Mouse (Mus musculus): ENCODE results near the gene Whamm. TPM values are rescaled to one million over a fixed set of nuclear protein-coding genes. Genes with fewer than 3 reads are reported as not detected.
A peak's percentile ranks its signal among the peaks of the same experiment; 100 is the strongest.

The Whamm gene
- polyA plus RNA-seq (2016; fragmentation: Nextera tagmentation; extraction: Ambion mirVana), result 2.6 and 3.1 TPM in 2 replicates

- peak; percentile 93 for DNase-seq (ENCODE audit: low spot score)
- Histone ChIP-seq H3K4me3 (peak within 1 kb of the TSS; percentile 65), H3K9me3 (replicated peaks) (no peaks in the 10 kb centered on the region), H3K4me1 (peaks cover 15% of the 10 kb centered on the region), H3K36me3 (peaks cover 10% of the 10 kb centered on the region), H3K27ac (replicated peaks) (peak within 1 kb of the TSS; percentile 89), H3K27me3 (ENCODE audit: low read depth, poor library complexity, severe bottlenecking) (no peaks in the 10 kb centered on the region)
- under 1% methylated on average over 96 of the region's 96 CpGs for WGBS
Measured at GRCm38 (mm10) chr7:81571108-81571940, at the start of gene Whamm. Gene Whamm (plus strand): TSS chr7:81571266.

GRCm38 (mm10) chr7:81523008-81523662 lies 47.9 kb upstream of the Whamm start:
- peak; percentile 97 for DNase-seq (ENCODE audit: low spot score)
- H3K4me3 ChIP-seq, result peak overlapping the region; percentile 76
- no peaks in the 10 kb centered on the region for H3K27me3 ChIP-seq (ENCODE audit: low read depth, poor library complexity, severe bottlenecking)
- peak overlapping the region; percentile 93 for H3K27ac ChIP-seq (replicated peaks)
- H3K36me3 ChIP-seq, result peaks cover 35% of the 10 kb centered on the region
- whole genome bisulfite sequencing, result under 1% methylated on average over 31 of the region's 31 CpGs
- no peaks in the 10 kb centered on the region for H3K9me3 ChIP-seq (replicated peaks)
- peaks cover 21% of the 10 kb centered on the region for H3K4me1 ChIP-seq

- no peak for DNase-seq (ENCODE audit: low spot score)
- H3K4me1 ChIP-seq, result peaks cover 21% of the 10 kb centered on the region
- H3K36me3 ChIP-seq, result peaks cover 40% of the 10 kb centered on the region
- peak overlapping the region; percentile 76 for H3K4me3 ChIP-seq
- no peaks in the 10 kb centered on the region for H3K27me3 ChIP-seq (ENCODE audit: low read depth, poor library complexity, severe bottlenecking)
- no peaks in the 10 kb centered on the region for H3K9me3 ChIP-seq (replicated peaks)
- peak overlapping the region; percentile 93 for H3K27ac ChIP-seq (replicated peaks)
- 17% methylated on average over 13 of the region's 13 CpGs for WGBS
Measured at GRCm38 (mm10) chr7:81523663-81524017, 47.4 kb upstream of the Whamm start.

GRCm38 (mm10) chr7:81528918-81529317 lies 42.1 kb upstream of the Whamm start:
- Histone ChIP-seq H3K9me3 (replicated peaks) (peaks cover 9% of the 10 kb centered on the region), H3K4me3 (no peak overlapping the region), H3K27me3 (ENCODE audit: low read depth, poor library complexity, severe bottlenecking) (no peaks in the 10 kb centered on the region), H3K4me1 (peaks cover 11% of the 10 kb centered on the region), H3K36me3 (peaks cover 93% of the 10 kb centered on the region), H3K27ac (replicated peaks) (no peak overlapping the region)
- DNase-seq (ENCODE audit: low spot score), result no peak
- 95% methylated on average over 8 of the region's 8 CpGs for WGBS

- Histone ChIP-seq H3K9me3 (replicated peaks) (peaks cover 15% of the 10 kb centered on the region), H3K36me3 (peaks cover 94% of the 10 kb centered on the region), H3K4me3 (no peak overlapping the region), H3K27me3 (ENCODE audit: low read depth, poor library complexity, severe bottlenecking) (no peaks in the 10 kb centered on the region), H3K27ac (replicated peaks) (no peak overlapping the region), H3K4me1 (no peaks in the 10 kb centered on the region)
- no peak for DNase-seq (ENCODE audit: low spot score)
- 82% methylated on average over 1 of the region's 1 CpGs for WGBS
Measured at GRCm38 (mm10) chr7:81531462-81531861, 39.6 kb upstream of the Whamm start.

- peaks cover 27% of the 10 kb centered on the region for H3K4me1 ChIP-seq
- DNase-seq (ENCODE audit: low spot score), result no peak
- H3K27me3 ChIP-seq (ENCODE audit: low read depth, poor library complexity, severe bottlenecking), result no peaks in the 10 kb centered on the region
- WGBS, result 90% methylated on average over 4 of the region's 4 CpGs
- peaks cover 45% of the 10 kb centered on the region for H3K36me3 ChIP-seq
- no peak overlapping the region for H3K27ac ChIP-seq (replicated peaks)
- H3K4me3 ChIP-seq, result no peak overlapping the region
- peaks cover 15% of the 10 kb centered on the region for H3K9me3 ChIP-seq (replicated peaks)
Measured at GRCm38 (mm10) chr7:81536478-81536877, 34.6 kb upstream of the Whamm start.

GRCm38 (mm10) chr7:81538070-81538675 lies 32.9 kb upstream of the Whamm start:
- H3K4me3 ChIP-seq, result no peak overlapping the region
- no peak for DNase-seq (ENCODE audit: low spot score)
- peaks cover 13% of the 10 kb centered on the region for H3K9me3 ChIP-seq (replicated peaks)
- H3K27ac ChIP-seq (replicated peaks), result peak overlapping the region; percentile 57; the same call in 1 of the 2 replicates
- no peaks in the 10 kb centered on the region for H3K27me3 ChIP-seq (ENCODE audit: low read depth, poor library complexity, severe bottlenecking)
- peaks cover 28% of the 10 kb centered on the region for H3K36me3 ChIP-seq
- H3K4me1 ChIP-seq, result peaks cover 27% of the 10 kb centered on the region
- 74% methylated on average over 2 of the region's 2 CpGs for WGBS

- 25% methylated on average over 2 of the region's 2 CpGs for whole genome bisulfite sequencing
- no peak for DNase-seq (ENCODE audit: low spot score)
Measured at GRCm38 (mm10) chr7:81539565-81539964, 31.5 kb upstream of the Whamm start.

GRCm38 (mm10) chr7:81540999-81541398 lies 30.1 kb upstream of the Whamm start:
- Histone ChIP-seq H3K36me3 (0 out of 2 replicates have a peak, but pooled peaks cover under 1% of the 10 kb centered on the region), H3K27ac (replicated peaks) (no peak overlapping the region), H3K27me3 (ENCODE audit: low read depth, poor library complexity, severe bottlenecking) (no peaks in the 10 kb centered on the region), H3K9me3 (replicated peaks) (no peaks in the 10 kb centered on the region), H3K4me1 (peaks cover 28% of the 10 kb centered on the region), H3K4me3 (no peak overlapping the region)
- 72% methylated on average over 1 of the region's 1 CpGs for WGBS
- DNase-seq (ENCODE audit: low spot score), result no peak

More at GRCm38 (mm10) chr7:81539565-81539964, 31.5 kb upstream of the Whamm start:
- no peak overlapping the region for H3K4me3 ChIP-seq
- peak overlapping the region; percentile 57; the same call in 1 of the 2 replicates for H3K27ac ChIP-seq (replicated peaks)
- peaks cover 14% of the 10 kb centered on the region for H3K36me3 ChIP-seq
- peaks cover 27% of the 10 kb centered on the region for H3K4me1 ChIP-seq
- H3K27me3 ChIP-seq (ENCODE audit: low read depth, poor library complexity, severe bottlenecking), result no peaks in the 10 kb centered on the region
- no peaks in the 10 kb centered on the region for H3K9me3 ChIP-seq (replicated peaks)

GRCm38 (mm10) chr7:81541924-81542524 lies 29.0 kb upstream of the Whamm start:
- Histone ChIP-seq H3K27me3 (ENCODE audit: low read depth, poor library complexity, severe bottlenecking) (no peaks in the 10 kb centered on the region), H3K9me3 (replicated peaks) (no peaks in the 10 kb centered on the region), H3K27ac (replicated peaks) (no peak overlapping the region), H3K36me3 (no peaks in the 10 kb centered on the region), H3K4me1 (peaks cover 36% of the 10 kb centered on the region), H3K4me3 (no peak overlapping the region)
- no peak for DNase-seq (ENCODE audit: low spot score)
- WGBS, result 84% methylated on average over 7 of the region's 7 CpGs

GRCm38 (mm10) chr7:81542934-81543333 lies 28.1 kb upstream of the Whamm start:
- Histone ChIP-seq H3K9me3 (replicated peaks) (no peaks in the 10 kb centered on the region), H3K4me1 (peaks cover 35% of the 10 kb centered on the region), H3K27me3 (ENCODE audit: low read depth, poor library complexity, severe bottlenecking) (no peaks in the 10 kb centered on the region), H3K36me3 (no peaks in the 10 kb centered on the region), H3K27ac (replicated peaks) (no peak overlapping the region), H3K4me3 (no peak overlapping the region)
- 86% methylated on average over 8 of the region's 8 CpGs for WGBS
- no peak for DNase-seq (ENCODE audit: low spot score)

- Histone ChIP-seq H3K9me3 (replicated peaks) (no peaks in the 10 kb centered on the region), H3K27me3 (ENCODE audit: low read depth, poor library complexity, severe bottlenecking) (no peaks in the 10 kb centered on the region), H3K4me1 (peaks cover 18% of the 10 kb centered on the region), H3K4me3 (no peak overlapping the region), H3K36me3 (no peaks in the 10 kb centered on the region), H3K27ac (replicated peaks) (0 out of 2 replicates have a peak overlapping the region, but pooled peaks have one; percentile 17)
- no peak for DNase-seq (ENCODE audit: low spot score)
- 78% methylated on average over 11 of the region's 11 CpGs for WGBS
Measured at GRCm38 (mm10) chr7:81548864-81549263, 22.2 kb upstream of the Whamm start.

Data from midbrain, embryonic 10.5 days (tissue).